Mouse (Mus musculus) limb, embryonic 10.5 days (tissue): ENCODE data around the gene Lif. TPM values are rescaled to one million over a fixed set of nuclear protein-coding genes. Genes with fewer than 3 reads are reported as not detected.
A peak's percentile ranks its signal among the peaks of the same experiment; 100 is the strongest.

Experiments used
- DNase-seq: peaks from one replicate; pipeline ENCODE4 v3.0.0-alpha.2; 2017; ENCODE audit warnings: low spot score
- H3K27ac ChIP-seq: fragments of 300-500 bp; sonication (generic); 2 replicates; pipeline ENCODE4 v1.5.1; 2016; ENCODE audit warnings: mild to moderate bottlenecking
- H3K27me3 ChIP-seq: fragments of 300-500 bp; sonication (generic); 2 replicates; pipeline ENCODE4 v1.6.1; 2016; ENCODE audit warnings: low read depth, mild to moderate bottlenecking; ENCODE audit not compliant: poor library complexity, severe bottlenecking
- H3K36me3 ChIP-seq: fragments of 300-500 bp; sonication (generic); 2 replicates; pipeline ENCODE4 v1.6.1; 2016; ENCODE audit warnings: mild to moderate bottlenecking, moderate library complexity
- H3K4me1 ChIP-seq: fragments of 300-500 bp; sonication (generic); 2 replicates; pipeline ENCODE4 v1.6.1; 2016
- H3K4me3 ChIP-seq: fragments of 300-500 bp; sonication (generic); 2 replicates; pipeline ENCODE4 v1.5.1; 2016; ENCODE audit warnings: mild to moderate bottlenecking, moderate library complexity
- H3K9me3 ChIP-seq: fragments of 300-500 bp; sonication (generic); replicated peaks from 2 replicates; pipeline ENCODE4 v1.6.1; 2016; ENCODE audit warnings: mild to moderate bottlenecking
- WGBS: fragments of 180-500 bp; shearing (Covaris S2); methylation state at CpG from one replicate; pipeline ENCODE4 v1.1.7; 2016; 5-methylcytosine and 5-hydroxymethylcytosine counted together
- polyA plus RNA-seq: library from polyadenylated mRNA; unstranded; fragments of >200 nt; fragmentation: Nextera tagmentation; extraction: Ambion mirVana; gene quantifications from 2 replicates; pipeline ENCODE4 v1.2.1, GENCODE M21; 2016

The Lif gene
- polyA plus RNA-seq, 1 experiment from 2014 or later, result 0.06 TPM

- no peaks in the 10 kb centered on the region for H3K9me3 ChIP-seq
Observed at GRCm38 (mm10) chr11:4220443-4221400, 36.6 kb upstream of the Lif start.

GRCm38 (mm10) chr11:4222046-4222950, 35.1 kb upstream of the Lif start:
- H3K4me1 ChIP-seq, result peaks cover 16% of the 10 kb centered on the region
- no peaks in the 10 kb centered on the region for H3K9me3 ChIP-seq
- 87% methylated on average over 17 of the region's 17 CpGs for WGBS
- no peak overlapping the region for H3K4me3 ChIP-seq
- H3K27ac ChIP-seq, result no peak overlapping the region
- H3K27me3 ChIP-seq, result peaks cover 40% of the 10 kb centered on the region
- no peak for DNase-seq
- no peaks in the 10 kb centered on the region for H3K36me3 ChIP-seq

More at GRCm38 (mm10) chr11:4220443-4221400, 36.6 kb upstream of the Lif start:
- peaks cover 40% of the 10 kb centered on the region for H3K27me3 ChIP-seq
- no peak overlapping the region for H3K27ac ChIP-seq
- H3K36me3 ChIP-seq, result peaks cover 4% of the 10 kb centered on the region; the same call in 1 of the 2 replicates
- H3K4me3 ChIP-seq, result no peak overlapping the region
- WGBS, result 50% methylated on average over 28 of the region's 28 CpGs
- DNase-seq, result peak; percentile 84
- peaks cover 16% of the 10 kb centered on the region for H3K4me1 ChIP-seq

GRCm38 (mm10) chr11:4223393-4224188, 33.8 kb upstream of the Lif start:
- Histone ChIP-seq H3K36me3 (no peaks in the 10 kb centered on the region), H3K4me1 (peaks cover 9% of the 10 kb centered on the region), H3K9me3 (no peaks in the 10 kb centered on the region), H3K4me3 (no peak overlapping the region), H3K27me3 (peaks cover 28% of the 10 kb centered on the region), H3K27ac (no peak overlapping the region)
- WGBS, result 28% methylated on average over 7 of the region's 7 CpGs
- DNase-seq, result no peak

GRCm38 (mm10) chr11:4224223-4224622, 33.1 kb upstream of the Lif start:
- Histone ChIP-seq H3K27ac (no peak overlapping the region), H3K9me3 (no peaks in the 10 kb centered on the region), H3K4me1 (peaks cover 7% of the 10 kb centered on the region), H3K36me3 (no peaks in the 10 kb centered on the region), H3K4me3 (no peak overlapping the region), H3K27me3 (peaks cover 22% of the 10 kb centered on the region)
- no peak for DNase-seq
- WGBS, result 45% methylated on average over 2 of the region's 2 CpGs

- Histone ChIP-seq H3K36me3 (no peaks in the 10 kb centered on the region), H3K27me3 (0 out of 2 replicates have a peak, but pooled peaks cover 2% of the 10 kb centered on the region), H3K4me3 (no peak overlapping the region), H3K4me1 (peaks cover 11% of the 10 kb centered on the region), H3K9me3 (no peaks in the 10 kb centered on the region), H3K27ac (no peak overlapping the region)
- 84% methylated on average over 5 of the region's 5 CpGs for WGBS
- DNase-seq, result no peak
Observed at GRCm38 (mm10) chr11:4226569-4227325, 30.6 kb upstream of the Lif start.

- DNase-seq, result no peak
- H3K9me3 ChIP-seq, result no peaks in the 10 kb centered on the region
- H3K4me3 ChIP-seq, result no peak overlapping the region
- H3K27ac ChIP-seq, result no peak overlapping the region
- peaks cover 11% of the 10 kb centered on the region for H3K4me1 ChIP-seq
- no peaks in the 10 kb centered on the region for H3K27me3 ChIP-seq
- no peaks in the 10 kb centered on the region for H3K36me3 ChIP-seq
- WGBS, result 54% methylated on average over 8 of the region's 8 CpGs
Observed at GRCm38 (mm10) chr11:4228463-4228862, 28.9 kb upstream of the Lif start.

- no peaks in the 10 kb centered on the region for H3K9me3 ChIP-seq
- 62% methylated on average over 4 of the region's 4 CpGs for WGBS
- H3K4me3 ChIP-seq, result no peak overlapping the region
- H3K36me3 ChIP-seq, result no peaks in the 10 kb centered on the region
- no peak for DNase-seq
- no peaks in the 10 kb centered on the region for H3K27me3 ChIP-seq
- H3K27ac ChIP-seq, result no peak overlapping the region
- H3K4me1 ChIP-seq, result peaks cover 11% of the 10 kb centered on the region
Observed at GRCm38 (mm10) chr11:4229841-4230240, 27.5 kb upstream of the Lif start.

- DNase-seq, result no peak
- H3K9me3 ChIP-seq, result no peaks in the 10 kb centered on the region
- H3K27ac ChIP-seq, result no peak overlapping the region
- 91% methylated on average over 2 of the region's 2 CpGs for WGBS
- no peaks in the 10 kb centered on the region for H3K36me3 ChIP-seq
- H3K4me3 ChIP-seq, result no peak overlapping the region
- H3K27me3 ChIP-seq, result no peaks in the 10 kb centered on the region
- peaks cover 11% of the 10 kb centered on the region for H3K4me1 ChIP-seq
Observed at GRCm38 (mm10) chr11:4231435-4231834, 25.9 kb upstream of the Lif start.

- WGBS, result 69% methylated on average over 12 of the region's 12 CpGs
Observed at GRCm38 (mm10) chr11:4232644-4233043, 24.7 kb upstream of the Lif start.

GRCm38 (mm10) chr11:4235052-4235655, 22.2 kb upstream of the Lif start:
- Histone ChIP-seq H3K9me3 (no peaks in the 10 kb centered on the region), H3K36me3 (no peaks in the 10 kb centered on the region), H3K27me3 (no peaks in the 10 kb centered on the region), H3K27ac (no peak overlapping the region), H3K4me3 (no peak overlapping the region), H3K4me1 (no peaks in the 10 kb centered on the region)
- WGBS, result 90% methylated on average over 6 of the region's 6 CpGs
- DNase-seq, result no peak

More at GRCm38 (mm10) chr11:4232644-4233043, 24.7 kb upstream of the Lif start:
- H3K9me3 ChIP-seq, result no peaks in the 10 kb centered on the region
- no peak overlapping the region for H3K4me3 ChIP-seq
- DNase-seq, result no peak
- H3K27ac ChIP-seq, result no peak overlapping the region
- H3K4me1 ChIP-seq, result peaks cover 11% of the 10 kb centered on the region
- no peaks in the 10 kb centered on the region for H3K27me3 ChIP-seq
- no peaks in the 10 kb centered on the region for H3K36me3 ChIP-seq

GRCm38 (mm10) chr11:4235665-4236545, 21.5 kb upstream of the Lif start, which contains the start of gene Osm:
TSS of gene Osm (plus strand) at chr11:4236420.
- no peak for DNase-seq
- Histone ChIP-seq H3K36me3 (no peaks in the 10 kb centered on the region), H3K4me3 (no peak within 1 kb of the TSS), H3K4me1 (no peaks in the 10 kb centered on the region), H3K27me3 (no peaks in the 10 kb centered on the region), H3K27ac (no peak within 1 kb of the TSS), H3K9me3 (no peaks in the 10 kb centered on the region)
- 82% methylated on average over 16 of the region's 16 CpGs for WGBS
